Mouse (Mus musculus): ENCODE results near the gene Gtf3c4. TPM values are rescaled to one million over a fixed set of nuclear protein-coding genes. Genes with fewer than 3 reads are reported as not detected.

Gene Gtf3c4
- polyA plus RNA-seq, 1 experiment from 2014 or later, result 13.3 TPM

DNA sequence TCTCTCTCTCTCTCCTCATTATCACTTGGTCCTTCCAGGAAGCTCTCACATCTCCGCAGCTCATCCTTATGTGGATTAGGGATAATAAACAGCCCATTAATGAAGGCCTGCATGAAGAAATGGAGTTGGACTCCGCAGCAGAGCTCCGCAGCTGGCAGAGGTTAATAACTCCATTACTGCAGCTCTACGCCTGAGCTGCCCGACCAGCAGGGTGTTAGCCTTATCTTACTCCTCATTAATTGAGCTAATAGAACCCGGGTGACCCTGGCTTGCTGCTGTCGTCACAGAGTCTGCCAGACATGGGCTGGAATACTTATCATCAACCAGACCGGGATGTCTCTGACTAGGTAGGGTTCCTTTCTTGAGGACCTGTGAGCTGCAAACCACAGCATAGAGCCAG lies 66.1 kb downstream of the Gtf3c4 start:
- Histone ChIP-seq H3K4me3 (replicated peaks) (no peak overlapping the region), H3K27ac (replicated peaks) (no peak overlapping the region), H3K4me2 (replicated peaks) (no peak overlapping the region), H3K9me3 (replicated peaks) (no peaks in the 10 kb centered on the region), H3K27me3 (no peaks in the 10 kb centered on the region), H3K4me1 (0 out of 2 replicates have a peak, but pooled peaks cover 8% of the 10 kb centered on the region), H3K36me3 (no peaks in the 10 kb centered on the region), H3K9ac (no peak overlapping the region)
- no peak for ATAC-seq (ENCODE audit: insufficient number of reproducible peaks, low FRiP score, low TSS enrichment, low read depth)
- WGBS, result 67% methylated on average over 8 of the region's 8 CpGs

Other genes with a start within 250 kb of the Gtf3c4 start
- not detected in 2 replicates for gene Gfi1b, start 218.4 kb downstream of the Gtf3c4 start, polyA plus RNA-seq (2015; fragmentation: Nextera tagmentation; extraction: Ambion mirVana)
- gene Tsc1, start 199.1 kb downstream of the Gtf3c4 start, polyA plus RNA-seq (2015; fragmentation: Nextera tagmentation; extraction: Ambion mirVana), result 17.2 and 18.0 TPM in 2 replicates
- gene Spaca9, start 140.6 kb downstream of the Gtf3c4 start, polyA plus RNA-seq (2015; fragmentation: Nextera tagmentation; extraction: Ambion mirVana), result 7.4 and 10.3 TPM in 2 replicates
- 2.9 and 6.5 TPM in 2 replicates for gene Ak8, start 140.2 kb downstream of the Gtf3c4 start, polyA plus RNA-seq (2015; fragmentation: Nextera tagmentation; extraction: Ambion mirVana)
- 13.4 and 13.7 TPM in 2 replicates for gene Ddx31, start within 50 bp of the Gtf3c4 start, polyA plus RNA-seq (2015; fragmentation: Nextera tagmentation; extraction: Ambion mirVana)
- 0.07 TPM in 1 of 2 replicates, not detected in the other for gene Barhl1, start 76.3 kb upstream of the Gtf3c4 start, polyA plus RNA-seq (2015; fragmentation: Nextera tagmentation; extraction: Ambion mirVana)
- 0.56 and 1.8 TPM in 2 replicates for gene Cfap77, start 214.7 kb upstream of the Gtf3c4 start, polyA plus RNA-seq (2015; fragmentation: Nextera tagmentation; extraction: Ambion mirVana)
- 11.5 and 12.5 TPM in 2 replicates for gene Ttf1, start 219.9 kb upstream of the Gtf3c4 start, polyA plus RNA-seq (2015; fragmentation: Nextera tagmentation; extraction: Ambion mirVana)